Mouse (Mus musculus): ENCODE data around the gene Sh3bgrl3. TPM values are rescaled to one million over a fixed set of nuclear protein-coding genes. Genes with fewer than 3 reads are reported as not detected.
"Not testable (repeated sequence)": the region's sequence is repeated elsewhere in the genome, so short reads cannot be mapped to it uniquely, and the experiment has no call there.

Sh3bgrl3 gene
- polyA plus RNA-seq, 1 experiment, result 489 TPM

- TF ChIP-seq CTCF (IDR thresholded peaks at IDR 0.05; ENCODE audit: extremely low read depth, insufficient read depth, low read length) (no peak), POLR2A (IDR thresholded peaks at IDR 0.05; ENCODE audit: extremely low read depth, insufficient read depth, low read length) (peak; percentile 19; the same call in 1 of the 2 replicates)
- H3K4me3 ChIP-seq (ENCODE audit: insufficient read depth, low read length), result no peak overlapping the region
- no peak overlapping the region for H3K27ac ChIP-seq (ENCODE audit: insufficient read depth, low read length)
- H3K4me1 ChIP-seq (ENCODE audit: control insufficient read depth, insufficient read depth, low read length), result peaks cover 2% of the 10 kb centered on the region; the same call in 1 of the 2 replicates
These were observed 28.2 kb upstream of the Sh3bgrl3 start for GRCm38 (mm10) chr4:134156744-134157143.

GRCm38 (mm10) chr4:134155961-134156465 is 27.4 kb upstream of the Sh3bgrl3 start:
- TF ChIP-seq POLR2A (IDR thresholded peaks at IDR 0.05; ENCODE audit: extremely low read depth, insufficient read depth, low read length) (no peak), CTCF (IDR thresholded peaks at IDR 0.05; ENCODE audit: extremely low read depth, insufficient read depth, low read length) (no peak)
- no peak overlapping the region for H3K27ac ChIP-seq (ENCODE audit: insufficient read depth, low read length)
- peaks cover 2% of the 10 kb centered on the region; the same call in 1 of the 2 replicates for H3K4me1 ChIP-seq (ENCODE audit: control insufficient read depth, insufficient read depth, low read length)

GRCm38 (mm10) chr4:134155531-134155930 is 26.9 kb upstream of the Sh3bgrl3 start:
- no peak overlapping the region for H3K27ac ChIP-seq (ENCODE audit: insufficient read depth, low read length)
- H3K4me1 ChIP-seq (ENCODE audit: control insufficient read depth, insufficient read depth, low read length), result peaks cover 2% of the 10 kb centered on the region; the same call in 1 of the 2 replicates
- TF ChIP-seq POLR2A (IDR thresholded peaks at IDR 0.05; ENCODE audit: extremely low read depth, insufficient read depth, low read length), result no peak
- TF ChIP-seq CTCF (IDR thresholded peaks at IDR 0.05; ENCODE audit: extremely low read depth, insufficient read depth, low read length), result no peak
- H3K4me3 ChIP-seq (ENCODE audit: insufficient read depth, low read length), result no peak overlapping the region

More at GRCm38 (mm10) chr4:134155961-134156465, 27.4 kb upstream of the Sh3bgrl3 start:
- H3K4me3 ChIP-seq (ENCODE audit: insufficient read depth, low read length), result no peak overlapping the region

- Histone ChIP-seq H3K27ac (ENCODE audit: insufficient read depth, low read length) (no peak overlapping the region), H3K4me3 (ENCODE audit: insufficient read depth, low read length) (no peak overlapping the region), H3K4me1 (ENCODE audit: control insufficient read depth, insufficient read depth, low read length) (peaks cover 2% of the 10 kb centered on the region; the same call in 1 of the 2 replicates)
- TF ChIP-seq CTCF (IDR thresholded peaks at IDR 0.05; ENCODE audit: extremely low read depth, insufficient read depth, low read length), result no peak
- TF ChIP-seq POLR2A (IDR thresholded peaks at IDR 0.05; ENCODE audit: extremely low read depth, insufficient read depth, low read length), result no peak
These were observed 25.8 kb upstream of the Sh3bgrl3 start for GRCm38 (mm10) chr4:134154354-134154753.

- TF ChIP-seq CTCF (IDR thresholded peaks at IDR 0.05; ENCODE audit: extremely low read depth, insufficient read depth, low read length) (no peak), POLR2A (IDR thresholded peaks at IDR 0.05; ENCODE audit: extremely low read depth, insufficient read depth, low read length) (no peak)
- Histone ChIP-seq H3K27ac (ENCODE audit: insufficient read depth, low read length) (no peak overlapping the region), H3K4me1 (ENCODE audit: control insufficient read depth, insufficient read depth, low read length) (0 out of 2 replicates have a peak, but pooled peaks cover 2% of the 10 kb centered on the region), H3K4me3 (ENCODE audit: insufficient read depth, low read length) (no peak overlapping the region)
These were observed 25.1 kb upstream of the Sh3bgrl3 start for GRCm38 (mm10) chr4:134153656-134154055.

- H3K4me3 ChIP-seq (ENCODE audit: insufficient read depth, low read length), result no peak overlapping the region
- no peaks in the 10 kb centered on the region for H3K4me1 ChIP-seq (ENCODE audit: control insufficient read depth, insufficient read depth, low read length)
- H3K27ac ChIP-seq (ENCODE audit: insufficient read depth, low read length), result no peak overlapping the region
- TF ChIP-seq CTCF (IDR thresholded peaks at IDR 0.05; ENCODE audit: extremely low read depth, insufficient read depth, low read length) (no peak), POLR2A (IDR thresholded peaks at IDR 0.05; ENCODE audit: extremely low read depth, insufficient read depth, low read length) (no peak)
These were observed 23.5 kb upstream of the Sh3bgrl3 start for GRCm38 (mm10) chr4:134152112-134152511.

- no peak overlapping the region for H3K27ac ChIP-seq (ENCODE audit: insufficient read depth, low read length)
- TF ChIP-seq CTCF (IDR thresholded peaks at IDR 0.05; ENCODE audit: extremely low read depth, insufficient read depth, low read length) (no peak), POLR2A (IDR thresholded peaks at IDR 0.05; ENCODE audit: extremely low read depth, insufficient read depth, low read length) (no peak)
These were observed 20.8 kb upstream of the Sh3bgrl3 start for GRCm38 (mm10) chr4:134149389-134149788.

GRCm38 (mm10) chr4:134144297-134144696 is 15.7 kb upstream of the Sh3bgrl3 start:
- H3K4me3 ChIP-seq (ENCODE audit: insufficient read depth, low read length); H3K27ac ChIP-seq (ENCODE audit: insufficient read depth, low read length); H3K4me1 ChIP-seq (ENCODE audit: control insufficient read depth, insufficient read depth, low read length): not testable (repeated sequence)

More at GRCm38 (mm10) chr4:134149389-134149788, 20.8 kb upstream of the Sh3bgrl3 start:
- H3K4me1 ChIP-seq (ENCODE audit: control insufficient read depth, insufficient read depth, low read length), result no peaks in the 10 kb centered on the region
- no peak overlapping the region for H3K4me3 ChIP-seq (ENCODE audit: insufficient read depth, low read length)

GRCm38 (mm10) chr4:134138857-134139256 is 10.3 kb upstream of the Sh3bgrl3 start:
- Histone ChIP-seq H3K4me1 (ENCODE audit: control insufficient read depth, insufficient read depth, low read length) (no peaks in the 10 kb centered on the region), H3K4me3 (ENCODE audit: insufficient read depth, low read length) (no peak overlapping the region), H3K27ac (ENCODE audit: insufficient read depth, low read length) (no peak overlapping the region)
- no peak for TF ChIP-seq CTCF (IDR thresholded peaks at IDR 0.05; ENCODE audit: extremely low read depth, insufficient read depth, low read length)
- no peak for TF ChIP-seq POLR2A (IDR thresholded peaks at IDR 0.05; ENCODE audit: extremely low read depth, insufficient read depth, low read length)

- Histone ChIP-seq H3K4me1 (ENCODE audit: control insufficient read depth, insufficient read depth, low read length) (no peaks in the 10 kb centered on the region), H3K4me3 (ENCODE audit: insufficient read depth, low read length) (no peak overlapping the region), H3K27ac (ENCODE audit: insufficient read depth, low read length) (no peak overlapping the region)
- TF ChIP-seq CTCF (IDR thresholded peaks at IDR 0.05; ENCODE audit: extremely low read depth, insufficient read depth, low read length) (no peak), POLR2A (IDR thresholded peaks at IDR 0.05; ENCODE audit: extremely low read depth, insufficient read depth, low read length) (no peak)
These were observed 7.8 kb upstream of the Sh3bgrl3 start for GRCm38 (mm10) chr4:134136280-134136926.

Measured in cortical plate, adult 2 months (tissue).